Mouse (Mus musculus) T-helper 17 cell (primary cell): ENCODE data around the gene Dalrd3.
"Not testable (repeated sequence)": the region's sequence is repeated elsewhere in the genome, so short reads cannot be mapped to it uniquely, and the experiment has no call there.

ENCODE experiments used
- in situ Hi-C, 2 experiments: fragments of 300-600 bp; cut with MboI, MseI; formaldehyde crosslinking; loops; 1 replicate in 1 of 2; 2 replicates in 1 of 2; pipeline ENCODE4 v1.15.1; 2025; ENCODE audit warnings: high pct_unique_total_duplicates in 2 of 2

Dalrd3 gene

GRCm38 (mm10) chr9:108571401-108571973 lies 1.8 kb downstream of the Dalrd3 start:
- in situ Hi-C loops, result loop anchor here in 1 of 2 experiments (10.0 kb wide), 1 partner anchor 343 kb away; the partner anchor contains the start of gene Tmem89

DNA sequence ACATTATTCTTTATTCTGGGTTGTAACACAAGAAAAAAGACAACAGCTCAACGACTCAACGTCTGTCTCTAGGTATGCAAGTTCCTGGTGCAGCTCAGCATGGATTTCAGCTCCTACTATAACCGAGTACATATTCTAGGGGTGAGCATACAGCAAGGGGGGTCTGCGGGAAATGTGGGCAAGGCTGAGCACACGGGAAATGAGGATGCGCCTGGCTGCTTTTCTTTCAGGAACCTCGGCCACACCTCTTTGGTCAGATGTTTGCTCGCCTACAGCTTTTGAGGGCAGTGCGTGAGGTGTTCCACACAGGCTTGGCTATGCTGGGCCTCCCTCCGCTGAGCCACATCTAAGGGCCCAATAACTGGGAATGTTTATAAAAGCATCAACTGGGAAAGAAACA lies 2.6 kb downstream of the Dalrd3 start:
- in situ Hi-C loops, result loop anchor here in 1 of 2 experiments (10.0 kb wide), 1 partner anchor 342 kb away; the partner anchor contains the start of gene Tmem89

- in situ Hi-C loops, result loop anchor here in 1 of 2 experiments (10.0 kb wide), 1 partner anchor 341 kb away; the partner anchor contains the start of gene Tmem89
Measured at GRCm38 (mm10) chr9:108573774-108574690, 4.3 kb downstream of the Dalrd3 start.

- in situ Hi-C loops, result loop anchor here (5.0 to 10.0 kb wide), 2 partner anchors 340 to 948 kb away; partner anchors contain the start of gene Tmem89 (in 1 of the 2)
Measured at GRCm38 (mm10) chr9:108574921-108575320, 5.2 kb downstream of the Dalrd3 start.

- in situ Hi-C loops, result loop anchor here (5.0 to 10.0 kb wide), 2 partner anchors 339 to 948 kb away; partner anchors contain the start of gene Tmem89 (in 1 of the 2)
Measured at GRCm38 (mm10) chr9:108575321-108576297, 5.9 kb downstream of the Dalrd3 start.

- in situ Hi-C loops, result loop anchor here (5.0 to 10.0 kb wide), 2 partner anchors 338 to 950 kb away; partner anchors contain the start of gene Tmem89 (in 1 of the 2)
Measured at GRCm38 (mm10) chr9:108577025-108577424, 7.3 kb downstream of the Dalrd3 start.

DNA sequence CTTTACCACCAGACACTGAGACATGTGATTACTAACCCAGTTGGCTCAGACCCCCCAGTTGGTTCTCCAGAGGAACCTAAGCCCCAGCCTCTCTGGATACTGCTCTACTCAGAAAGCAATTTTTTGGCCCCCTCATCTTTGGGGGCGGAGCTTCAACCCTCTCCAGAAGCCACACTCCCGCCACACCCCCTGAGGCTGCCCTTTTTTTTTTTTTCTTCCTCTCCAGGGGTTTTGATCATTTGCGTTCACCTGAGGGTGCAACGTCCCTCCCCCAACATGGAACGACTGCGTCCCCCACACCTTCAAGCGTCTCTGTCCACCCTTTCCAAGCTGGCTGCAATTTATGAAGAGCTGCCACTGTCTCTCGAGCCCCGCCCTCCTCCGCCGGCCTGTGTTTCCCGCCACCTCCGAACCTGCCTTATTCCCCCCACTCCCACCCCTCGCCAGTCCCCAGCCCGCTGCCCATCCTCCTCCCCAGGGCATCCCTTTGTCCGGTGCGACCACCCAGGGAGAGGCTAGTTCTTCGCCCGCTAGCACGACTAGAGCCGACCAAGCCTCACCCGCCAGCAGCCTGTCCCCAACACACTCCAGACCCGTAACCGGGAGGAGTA lies 8.4 kb downstream of the Dalrd3 start:
- in situ Hi-C loops, result loop anchor here (5.0 to 10.0 kb wide), 2 partner anchors 337 to 951 kb away; partner anchors contain the start of gene Tmem89 (in 1 of the 2)

DNA sequence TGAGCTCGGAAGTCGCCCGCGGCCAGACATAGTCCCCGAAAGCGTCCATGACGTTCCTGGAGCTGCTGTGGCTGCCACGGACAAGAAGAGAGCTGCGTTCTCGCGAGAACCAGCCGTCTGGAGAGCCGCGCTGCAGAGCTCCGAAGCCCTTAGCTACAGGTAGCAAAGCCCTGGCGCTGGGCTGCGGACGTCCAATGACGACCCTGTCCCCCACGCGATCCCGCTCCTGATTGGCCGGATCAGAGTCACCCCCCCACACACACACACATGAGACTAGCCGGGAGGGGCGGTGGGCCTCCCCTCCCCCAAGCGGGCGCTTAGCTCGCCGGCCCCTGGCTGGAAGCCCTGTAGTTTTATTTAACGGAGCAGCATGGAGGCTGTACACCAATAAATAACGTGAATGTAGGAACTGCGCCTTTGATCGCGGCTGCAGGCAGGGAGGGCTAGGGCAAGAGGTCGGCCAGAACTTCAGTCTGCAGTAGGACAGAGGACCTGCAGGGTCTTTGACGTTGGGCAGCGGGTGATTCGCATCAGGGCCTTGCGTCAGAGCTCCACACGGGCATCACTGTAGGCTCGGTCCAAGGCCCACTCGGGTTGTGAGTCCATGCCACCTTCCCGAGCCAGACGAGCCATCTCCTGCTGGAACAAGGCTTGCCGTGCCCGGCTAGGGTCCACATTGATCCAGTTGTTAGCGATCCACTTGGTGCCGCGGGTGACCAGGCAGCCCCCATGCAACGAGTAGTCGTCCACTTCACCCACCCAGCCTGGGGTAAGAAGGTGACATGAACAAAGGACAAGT lies 9.1 kb downstream of the Dalrd3 start, which contains the start of gene Wdr6:
Wdr6 (minus strand) TSS at position 195 of the 799 bp plus-strand sequence.
- in situ Hi-C loops, result loop anchor here (5.0 to 10.0 kb wide), 2 partner anchors 336 to 951 kb away; partner anchors contain the start of gene Tmem89 (in 1 of the 2)

GRCm38 (mm10) chr9:108579344-108579690 lies 9.6 kb downstream of the Dalrd3 start:
- in situ Hi-C loops, result loop anchor here (5.0 to 10.0 kb wide), 2 partner anchors 335 to 952 kb away; partner anchors contain the start of gene Tmem89 (in 1 of the 2)

DNA sequence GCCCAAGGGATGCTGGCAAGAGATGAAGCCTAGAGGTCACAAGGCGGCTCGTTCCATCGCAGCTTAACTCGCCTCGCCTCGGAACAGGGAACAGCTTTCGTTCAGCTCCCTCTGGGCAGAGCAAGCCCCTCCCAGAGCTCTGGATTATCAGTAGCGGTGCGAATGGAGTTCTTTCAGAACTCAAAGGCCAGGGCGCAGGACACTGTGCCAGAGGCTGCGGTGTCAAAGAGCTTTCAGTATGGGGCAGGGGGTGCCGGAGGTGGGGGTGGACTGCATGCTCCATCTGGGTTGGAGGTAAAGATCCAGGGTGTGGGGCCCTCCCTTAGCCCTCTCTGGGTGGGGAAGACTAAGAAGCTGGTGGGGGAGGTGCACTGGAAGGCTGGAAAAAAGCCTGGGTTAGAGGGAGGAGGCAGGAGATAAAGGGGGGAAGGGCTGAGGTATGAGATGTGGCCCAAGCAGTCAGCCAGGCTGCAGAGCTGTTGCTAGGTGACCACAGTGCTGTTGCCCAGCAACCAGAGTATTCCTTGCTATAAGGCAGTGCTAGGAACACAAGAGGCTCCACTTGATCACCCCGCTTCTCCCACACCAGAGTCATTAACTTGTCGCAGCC lies 18.0 kb downstream of the Dalrd3 start:
- in situ Hi-C loops, result no loop called here

- in situ Hi-C loops, result no loop called here
Measured at GRCm38 (mm10) chr9:108589229-108589628, 19.5 kb downstream of the Dalrd3 start.

DNA sequence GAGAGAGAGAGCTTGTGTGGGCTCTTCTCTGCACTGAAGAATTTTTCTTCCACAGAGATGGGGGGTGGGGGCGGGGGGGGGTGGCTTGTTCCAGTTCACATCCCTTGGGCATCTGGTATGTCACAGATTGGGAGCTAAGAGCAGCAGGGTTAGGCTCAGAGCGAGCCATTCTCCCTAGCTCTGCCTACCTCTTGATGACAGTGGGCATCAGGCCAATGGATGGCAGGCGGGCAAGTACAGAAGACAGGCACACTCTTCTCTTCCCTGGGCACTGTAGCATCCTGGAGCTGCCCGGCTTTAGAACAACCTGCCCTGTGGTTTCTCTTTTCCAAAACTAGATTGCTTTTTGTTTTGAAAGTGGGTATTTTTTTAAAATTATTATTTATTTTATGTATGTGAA lies 21.8 kb downstream of the Dalrd3 start:
- in situ Hi-C loops, result no loop called here

DNA sequence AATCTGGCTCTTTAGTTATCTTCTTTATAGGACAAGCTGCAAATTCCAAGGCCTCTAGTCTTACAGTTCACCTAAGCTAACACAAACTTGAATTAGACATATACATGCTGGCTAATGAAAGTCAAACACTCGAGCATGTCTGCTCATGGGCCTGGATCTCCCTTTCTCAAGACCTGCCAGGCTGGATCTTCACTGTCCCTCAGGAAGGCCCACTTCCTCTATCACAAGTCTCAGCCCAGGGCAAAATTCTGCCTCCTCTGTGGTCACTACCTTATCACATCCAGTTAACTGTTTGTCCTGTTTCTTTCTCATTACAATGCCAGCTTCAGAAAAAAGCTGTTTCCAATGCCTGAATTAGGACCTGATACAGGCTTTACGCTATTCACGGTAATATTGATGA lies 24.7 kb downstream of the Dalrd3 start:
- in situ Hi-C loops, result no loop called here

DNA sequence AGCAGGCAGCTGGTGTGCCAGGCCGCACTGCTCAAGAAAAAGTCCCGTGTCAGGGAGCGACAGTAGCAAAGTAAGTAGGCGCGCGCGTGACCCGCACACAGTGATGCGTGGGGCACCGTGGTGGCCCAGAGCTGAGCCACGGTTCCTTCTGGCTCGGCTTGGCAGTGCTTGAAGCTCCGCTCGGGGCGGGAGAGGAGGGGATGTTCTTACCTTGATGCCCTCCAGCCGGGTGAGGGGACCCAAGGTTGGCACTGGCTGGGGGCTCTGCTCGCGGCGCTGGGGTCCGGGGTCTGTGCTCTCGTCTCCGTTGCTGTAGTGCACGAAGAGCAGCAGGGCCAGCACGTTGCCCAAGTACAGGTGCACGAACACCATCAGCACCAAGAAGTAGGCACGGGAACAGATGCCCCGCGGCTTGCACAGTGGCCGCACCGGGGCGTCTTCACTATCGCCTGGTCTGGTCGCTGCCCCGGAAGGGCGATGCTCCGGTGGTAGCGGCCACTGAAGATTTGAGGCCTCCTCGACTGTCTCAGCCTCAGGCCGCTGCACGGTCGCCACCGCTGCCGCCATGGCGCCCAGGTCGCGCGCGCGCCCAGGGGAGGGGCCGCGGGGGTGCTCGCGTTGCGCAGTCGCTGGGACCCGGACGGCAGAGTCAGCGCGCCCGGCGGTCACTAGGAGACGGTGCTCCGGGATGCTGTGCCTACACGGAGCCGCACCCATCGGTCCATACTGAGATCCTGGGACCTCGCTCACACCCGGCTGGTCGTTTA lies 27.5 kb downstream of the Dalrd3 start, which contains the start of gene P4htm:
P4htm (minus strand) TSS at position 670 of the 767 bp plus-strand sequence.
- in situ Hi-C loops, result no loop called here

DNA sequence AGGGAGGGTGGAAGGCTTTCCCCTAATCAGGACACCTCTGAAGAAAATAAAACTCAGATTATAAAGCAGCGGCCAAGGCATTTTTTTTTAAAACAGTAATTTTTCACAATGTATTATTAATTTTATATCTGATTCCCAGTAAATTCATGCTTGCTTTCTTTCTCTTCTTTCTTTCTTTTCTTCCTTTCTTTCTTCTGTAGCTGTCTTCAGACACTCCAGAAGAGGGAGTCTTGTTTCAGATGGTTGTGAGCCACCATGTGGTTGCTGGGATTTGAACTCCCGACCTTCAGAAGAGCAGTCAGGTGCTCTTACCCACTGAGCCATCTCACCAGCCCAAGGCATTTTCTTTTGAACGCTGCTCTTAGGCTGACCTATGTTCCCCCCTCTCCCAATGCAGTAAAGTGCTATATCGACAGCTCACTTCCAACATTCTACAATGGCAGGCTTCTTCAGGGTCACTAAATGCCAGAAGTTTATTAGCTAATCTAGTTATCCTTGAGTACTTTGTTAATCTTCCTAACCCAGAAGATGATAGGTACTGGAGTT lies 29.4 kb downstream of the Dalrd3 start:
- in situ Hi-C loops, result no loop called here

- in situ Hi-C loops, result no loop called here
Measured at GRCm38 (mm10) chr9:108600011-108600410, 30.3 kb downstream of the Dalrd3 start.

DNA sequence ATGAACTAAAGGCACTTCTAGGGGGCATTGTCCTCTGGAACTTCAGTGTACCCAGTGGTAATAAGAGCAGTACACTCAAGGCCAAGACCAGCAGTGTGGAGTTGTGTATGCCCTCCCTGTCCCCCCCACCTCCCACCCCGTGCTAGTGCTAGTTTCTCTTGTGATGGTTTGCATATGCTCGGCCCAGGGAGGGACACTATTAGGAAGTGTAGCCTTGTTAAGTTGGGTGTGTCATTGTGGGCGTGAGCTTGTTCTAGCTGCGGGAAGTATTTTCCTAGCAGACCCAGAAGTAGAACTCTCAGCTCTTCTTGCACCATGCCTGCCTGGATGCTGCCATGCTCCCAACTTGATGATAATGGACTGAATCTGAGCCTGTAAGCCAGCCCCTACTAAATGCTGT lies 32.3 kb downstream of the Dalrd3 start:
- in situ Hi-C loops, result no loop called here

GRCm38 (mm10) chr9:108607929-108608328 lies 38.2 kb downstream of the Dalrd3 start:
- in situ Hi-C loops, result not testable (repeated sequence)
